Mouse (Mus musculus) liver, embryonic 16.5 days (tissue): Measurements from ENCODE around the gene Kiss1r. TPM values are rescaled to one million over a fixed set of nuclear protein-coding genes. Genes with fewer than 3 reads are reported as not detected.
A peak's percentile ranks its signal among the peaks of the same experiment; 100 is the strongest.

ENCODE experiments used
- ATAC-seq: fragments of 200-750 bp; cut with Nextera tagmentation; 2 replicates; pipeline ENCODE4 v1.8.0; 2017; ENCODE audit warnings: low read depth, mild to moderate bottlenecking, moderate number of reproducible peaks, moderate library complexity
- H3K27ac ChIP-seq: fragments of 300-500 bp; sonication (generic); 2 replicates; pipeline ENCODE4 v1.5.1; 2014; ENCODE audit warnings: mild to moderate bottlenecking, low read length
- H3K27me3 ChIP-seq: fragments of 300-500 bp; sonication (generic); 2 replicates; pipeline ENCODE4 v1.6.1; 2014; ENCODE audit warnings: low read depth, low read length, mixed read lengths; ENCODE audit not compliant: control insufficient read depth, insufficient read depth
- H3K36me3 ChIP-seq: fragments of 300-500 bp; sonication (generic); 2 replicates; pipeline ENCODE4 v1.6.1; 2014; ENCODE audit warnings: mild to moderate bottlenecking; ENCODE audit not compliant: control insufficient read depth, insufficient read depth
- H3K4me1 ChIP-seq: fragments of 300-500 bp; sonication (generic); 2 replicates; pipeline ENCODE4 v1.6.1; 2014; ENCODE audit warnings: low read depth, low read length, mixed read lengths; ENCODE audit not compliant: control insufficient read depth
- H3K4me2 ChIP-seq: fragments of 300-500 bp; sonication (generic); 2 replicates; pipeline ENCODE4 v1.6.1; 2014; ENCODE audit warnings: low read depth, low read length, mixed read lengths
- H3K4me3 ChIP-seq: fragments of 300-500 bp; sonication (generic); 2 replicates; pipeline ENCODE4 v1.5.1; 2014; ENCODE audit warnings: low read depth, mild to moderate bottlenecking, low read length
- H3K9ac ChIP-seq: fragments of 300-500 bp; sonication (generic); 2 replicates; pipeline ENCODE4 v1.6.1; 2014; ENCODE audit warnings: low read depth, low read length
- H3K9me3 ChIP-seq: fragments of 300-500 bp; sonication (generic); replicated peaks from 2 replicates; pipeline ENCODE4 v1.6.1; 2016; ENCODE audit warnings: low read length; ENCODE audit not compliant: control insufficient read depth
- WGBS: fragments of 180-500 bp; shearing (Covaris S2); extraction: QIAGEN DNeasy Blood & Tissue Kit; methylation state at CpG from one replicate; pipeline ENCODE4 v1.1.7; 2014; ENCODE audit not compliant: insufficient replicate concordance; 5-methylcytosine and 5-hydroxymethylcytosine counted together
- polyA plus RNA-seq: library from polyadenylated mRNA; unstranded; fragments of >200 nt; fragmentation: Nextera tagmentation; extraction: Ambion mirVana; gene quantifications from 2 replicates; pipeline ENCODE4 v1.2.1, GENCODE M21; 2015

Gene Kiss1r
- polyA plus RNA-seq, 1 experiment from 2014 or later: 0.18 TPM

GRCm38 (mm10) chr10:79937775-79938526, 21.2 kb downstream of the Kiss1r start:
- Histone ChIP-seq H3K36me3 (no peaks in the 10 kb centered on the region), H3K4me3 (no peak overlapping the region), H3K27me3 (no peaks in the 10 kb centered on the region), H3K4me1 (peaks cover 64% of the 10 kb centered on the region), H3K9ac (no peak overlapping the region; the same call in 1 of the 2 replicates), H3K4me2 (peak overlapping the region; percentile 47; the same call in 1 of the 2 replicates), H3K9me3 (no peaks in the 10 kb centered on the region), H3K27ac (peak overlapping the region; percentile 83)
- 54% methylated on average over 11 of the region's 11 CpGs for whole genome bisulfite sequencing
- ATAC-seq: peak; percentile 59

GRCm38 (mm10) chr10:79940749-79941148, 24.0 kb downstream of the Kiss1r start:
- Histone ChIP-seq H3K36me3 (no peaks in the 10 kb centered on the region), H3K9ac (no peak overlapping the region), H3K27me3 (no peaks in the 10 kb centered on the region), H3K27ac (no peak overlapping the region), H3K4me1 (peaks cover 68% of the 10 kb centered on the region), H3K4me3 (no peak overlapping the region), H3K9me3 (no peaks in the 10 kb centered on the region), H3K4me2 (no peak overlapping the region)
- ATAC-seq: no peak
- 18% methylated on average over 7 of the region's 7 CpGs for WGBS

GRCm38 (mm10) chr10:79942988-79943387, 26.2 kb downstream of the Kiss1r start:
- H3K4me3 ChIP-seq: no peak overlapping the region
- H3K9ac ChIP-seq: no peak overlapping the region
- H3K27ac ChIP-seq: peak overlapping the region; percentile 28
- H3K9me3 ChIP-seq: no peaks in the 10 kb centered on the region
- ATAC-seq: no peak
- peaks cover 65% of the 10 kb centered on the region for H3K4me1 ChIP-seq
- WGBS: 52% methylated on average over 1 of the region's 1 CpGs
- H3K4me2 ChIP-seq: no peak overlapping the region
- H3K27me3 ChIP-seq: no peaks in the 10 kb centered on the region
- H3K36me3 ChIP-seq: 0 out of 2 replicates have a peak, but pooled peaks cover 2% of the 10 kb centered on the region

GRCm38 (mm10) chr10:79943471-79943901, 26.7 kb downstream of the Kiss1r start:
- 26% methylated on average over 9 of the region's 9 CpGs for WGBS
- 0 out of 2 replicates have a peak, but pooled peaks cover 2% of the 10 kb centered on the region for H3K36me3 ChIP-seq
- peak; percentile 32 for ATAC-seq
- H3K27ac ChIP-seq: peak overlapping the region; percentile 42; the same call in 1 of the 2 replicates
- H3K4me2 ChIP-seq: no peak overlapping the region
- no peaks in the 10 kb centered on the region for H3K9me3 ChIP-seq
- H3K27me3 ChIP-seq: no peaks in the 10 kb centered on the region
- no peak overlapping the region for H3K4me3 ChIP-seq
- H3K9ac ChIP-seq: peak overlapping the region; percentile 7; the same call in 1 of the 2 replicates
- peaks cover 60% of the 10 kb centered on the region for H3K4me1 ChIP-seq

GRCm38 (mm10) chr10:79945507-79946234, 28.9 kb downstream of the Kiss1r start:
- Histone ChIP-seq H3K9ac (no peak overlapping the region; the same call in 1 of the 2 replicates), H3K9me3 (no peaks in the 10 kb centered on the region), H3K27ac (peak overlapping the region; percentile 52), H3K36me3 (peaks cover 7% of the 10 kb centered on the region; the same call in 1 of the 2 replicates), H3K4me3 (no peak overlapping the region), H3K4me1 (peaks cover 45% of the 10 kb centered on the region), H3K27me3 (no peaks in the 10 kb centered on the region), H3K4me2 (no peak overlapping the region; the same call in 1 of the 2 replicates)
- no peak for ATAC-seq
- 59% methylated on average over 16 of the region's 16 CpGs for WGBS

GRCm38 (mm10) chr10:79946752-79947322, 30.1 kb downstream of the Kiss1r start:
- H3K9ac ChIP-seq: peak overlapping the region; percentile 40
- H3K9me3 ChIP-seq: no peaks in the 10 kb centered on the region
- peak overlapping the region; percentile 33 for H3K4me2 ChIP-seq
- peak; percentile 50 for ATAC-seq
- no peaks in the 10 kb centered on the region for H3K27me3 ChIP-seq
- H3K4me1 ChIP-seq: peaks cover 45% of the 10 kb centered on the region
- 9% methylated on average over 7 of the region's 7 CpGs for WGBS
- H3K36me3 ChIP-seq: peaks cover 14% of the 10 kb centered on the region; the same call in 1 of the 2 replicates
- H3K27ac ChIP-seq: peak overlapping the region; percentile 69
- H3K4me3 ChIP-seq: peak overlapping the region; percentile 21

- no peaks in the 10 kb centered on the region for H3K27me3 ChIP-seq
- no peak overlapping the region for H3K4me3 ChIP-seq
- H3K4me1 ChIP-seq: peaks cover 45% of the 10 kb centered on the region
- H3K36me3 ChIP-seq: peaks cover 14% of the 10 kb centered on the region; the same call in 1 of the 2 replicates
- H3K9ac ChIP-seq: no peak overlapping the region
- no peaks in the 10 kb centered on the region for H3K9me3 ChIP-seq
- no peak overlapping the region for H3K27ac ChIP-seq
- WGBS: 58% methylated on average over 6 of the region's 6 CpGs
- no peak for ATAC-seq
- no peak overlapping the region for H3K4me2 ChIP-seq
These were observed 30.7 kb downstream of the Kiss1r start for GRCm38 (mm10) chr10:79947502-79947901.

GRCm38 (mm10) chr10:79949873-79950272, 33.1 kb downstream of the Kiss1r start:
- Histone ChIP-seq H3K36me3 (peaks cover 14% of the 10 kb centered on the region; the same call in 1 of the 2 replicates), H3K9me3 (no peaks in the 10 kb centered on the region), H3K4me3 (no peak overlapping the region), H3K27ac (no peak overlapping the region), H3K9ac (no peak overlapping the region), H3K4me1 (peaks cover 24% of the 10 kb centered on the region), H3K4me2 (0 out of 2 replicates have a peak overlapping the region, but pooled peaks have one; percentile 9), H3K27me3 (no peaks in the 10 kb centered on the region)
- ATAC-seq: peak; percentile 25
- 73% methylated on average over 4 of the region's 4 CpGs for WGBS
